Mouse (Mus musculus): ENCODE measurements around the gene Izumo1.

- no peak for TF ChIP-seq CTCF (IDR thresholded peaks at IDR 0.05; ENCODE audit: borderline replicate concordance, extremely low read depth, insufficient read depth, insufficient read length)
- no peak for TF ChIP-seq POLR2A (IDR thresholded peaks at IDR 0.05; ENCODE audit: borderline replicate concordance, extremely low read depth, insufficient read depth, insufficient read length, poor library complexity, severe bottlenecking)
Observed at GRCm38 (mm10) chr7:45637710-45638109, 16.1 kb downstream of the Izumo1 start.
